Mouse (Mus musculus): ENCODE results near the gene Zfp367. TPM values are rescaled to one million over a fixed set of nuclear protein-coding genes. Genes with fewer than 3 reads are reported as not detected.
A peak's percentile ranks its signal among the peaks of the same experiment; 100 is the strongest.

Zfp367 gene
- total RNA-seq, 2 experiments from 2014 or later, result 26.6 to 33.5 TPM

GRCm38 (mm10) chr13:64155171-64155571 is 2.2 kb upstream of the Zfp367 start:
- no peak for DNase-seq (ENCODE audit: low spot score in 2 of 2)

- no peak for DNase-seq (ENCODE audit: low spot score in 2 of 2)
Observed at GRCm38 (mm10) chr13:64154651-64155050, 1.6 kb upstream of the Zfp367 start.

GRCm38 (mm10) chr13:64153751-64154267 is 807 bp upstream of the Zfp367 start:
- DNase-seq (ENCODE audit: low spot score in 2 of 2), result no peak

GRCm38 (mm10) chr13:64152671-64153082 is 325 bp downstream of the Zfp367 start:
- peak in 1 of 2 experiments; percentile 35 for DNase-seq (ENCODE audit: low spot score in 2 of 2)

GRCm38 (mm10) chr13:64152241-64152669 is 747 bp downstream of the Zfp367 start:
- peak; percentile 80 to 81 for DNase-seq (ENCODE audit: low spot score in 2 of 2)

GRCm38 (mm10) chr13:64150121-64150520 is 2.9 kb downstream of the Zfp367 start:
- DNase-seq (ENCODE audit: low spot score in 2 of 2), result no peak

- peak; percentile 27 to 37 for DNase-seq (ENCODE audit: low spot score in 2 of 2)
Observed at GRCm38 (mm10) chr13:64129616-64130375, 23.2 kb downstream of the Zfp367 start.

GRCm38 (mm10) chr13:64128858-64129615 is 24.0 kb downstream of the Zfp367 start, which contains the start of gene Slc35d2:
TSS of gene Slc35d2 (minus strand) at chr13:64129368.
- DNase-seq (ENCODE audit: low spot score in 2 of 2), result peak; percentile 2 to 6

GRCm38 (mm10) chr13:64126316-64126715 is 26.7 kb downstream of the Zfp367 start:
- no peak for DNase-seq (ENCODE audit: low spot score in 2 of 2)

- DNase-seq (ENCODE audit: low spot score in 2 of 2), result no peak
Observed at GRCm38 (mm10) chr13:64124886-64125285, 28.1 kb downstream of the Zfp367 start.

GRCm38 (mm10) chr13:64123491-64124188 is 29.4 kb downstream of the Zfp367 start:
- DNase-seq (ENCODE audit: low spot score in 2 of 2), result no peak

GRCm38 (mm10) chr13:64120760-64121159 is 32.2 kb downstream of the Zfp367 start:
- no peak for DNase-seq (ENCODE audit: low spot score in 2 of 2)

GRCm38 (mm10) chr13:64117442-64117841 is 35.6 kb downstream of the Zfp367 start:
- DNase-seq (ENCODE audit: low spot score in 2 of 2), result no peak

GRCm38 (mm10) chr13:64110421-64110820 is 42.6 kb downstream of the Zfp367 start:
- DNase-seq (ENCODE audit: low spot score in 2 of 2), result no peak

- DNase-seq (ENCODE audit: low spot score in 2 of 2), result no peak
Observed at GRCm38 (mm10) chr13:64108381-64108850, 44.6 kb downstream of the Zfp367 start.

- no peak for DNase-seq (ENCODE audit: low spot score in 2 of 2)
Observed at GRCm38 (mm10) chr13:64107535-64107934, 45.5 kb downstream of the Zfp367 start.

- DNase-seq (ENCODE audit: low spot score in 2 of 2), result no peak
Observed at GRCm38 (mm10) chr13:64107105-64107504, 45.9 kb downstream of the Zfp367 start.

- DNase-seq (ENCODE audit: low spot score in 2 of 2), result no peak
Observed at GRCm38 (mm10) chr13:64105690-64106089, 47.3 kb downstream of the Zfp367 start.

GRCm38 (mm10) chr13:64100186-64100585 is 52.8 kb downstream of the Zfp367 start:
- DNase-seq (ENCODE audit: low spot score in 2 of 2), result peak; percentile 10 to 28

- DNase-seq (ENCODE audit: low spot score in 2 of 2), result peak; percentile 9 to 17
Observed at GRCm38 (mm10) chr13:64098992-64099391, 54.0 kb downstream of the Zfp367 start.

GRCm38 (mm10) chr13:64093341-64093740 is 59.7 kb downstream of the Zfp367 start:
- peak; percentile 59 to 80 for DNase-seq (ENCODE audit: low spot score in 2 of 2)

All from left cerebral cortex, adult 18-20 months (tissue).